Mouse (Mus musculus) G1E (cell line): ENCODE measurements at regions not wholly inside any gene's neighbourhood (a gene's known extent, or its start where the extent isn't known, plus 50 kb on each side); places are given as distances from the start of the nearest gene placed in this dataset.

ENCODE experiments used
- CTCF ChIP-seq: IDR thresholded peaks from 2 replicates; pipeline ENCODE4 v1.5.1; 2012; ENCODE audit warnings: low read depth, low read length, inconsistent platforms, mixed read lengths
- POLR2AphosphoS5 ChIP-seq: IDR thresholded peaks from 2 replicates; pipeline ENCODE4 v1.6.1; 2012; ENCODE audit warnings: low read depth, low read length, inconsistent platforms; ENCODE audit not compliant: insufficient replicate concordance
- TAL1 ChIP-seq: conservative IDR thresholded peaks from 2 replicates; pipeline ENCODE4 v1.6.1; 2012; ENCODE audit warnings: low read depth, low read length, inconsistent platforms, mixed read lengths

- no peak for TF ChIP-seq CTCF
- TF ChIP-seq TAL1, result no peak
- no peak for TF ChIP-seq POLR2AphosphoS5
Measured at GRCm38 (mm10) chr7:83197490-83197889, 330.4 kb downstream of the Mex3b start.
